Mouse (Mus musculus) brain, embryonic 14.5 days (tissue): ENCODE results near the gene Apaf1.

Experiments used
- CTCF ChIP-seq: fragments of 200-500 bp; IDR thresholded peaks from 2 replicates; pipeline ENCODE4 v1.5.1; 2012; ENCODE audit warnings: inconsistent platforms, mild to moderate bottlenecking, moderate library complexity, borderline replicate concordance; ENCODE audit not compliant: insufficient read depth, insufficient read length; ENCODE audit errors: extremely low read depth
- POLR2A ChIP-seq: fragments of 200-500 bp; IDR thresholded peaks from 2 replicates; pipeline ENCODE4 v1.6.1; 2012; ENCODE audit warnings: mild to moderate bottlenecking, inconsistent platforms, borderline replicate concordance; ENCODE audit not compliant: poor library complexity, insufficient read depth, insufficient read length, severe bottlenecking; ENCODE audit errors: extremely low read depth

GRCm38 (mm10) chr10:90970560-90970959 is 112.0 kb downstream of the Apaf1 start:
- TF ChIP-seq CTCF (no peak), POLR2A (no peak)
